Mouse (Mus musculus) liver, adult 2 months (tissue): ENCODE data around the gene Shisa6.

Experiments
- CTCF ChIP-seq: fragments of 200-500 bp; IDR thresholded peaks from 2 replicates; pipeline ENCODE4 v1.5.1; 2011; ENCODE audit warnings: low read depth, low read length, control low read depth
- POLR2A ChIP-seq: fragments of 200-500 bp; IDR thresholded peaks from 2 replicates; pipeline ENCODE4 v1.6.1; 2011; ENCODE audit warnings: low read length, control low read depth; ENCODE audit not compliant: insufficient read depth; ENCODE audit errors: extremely low read depth

GRCm38 (mm10) chr11:66167801-66168651 is 357.7 kb downstream of the Shisa6 start, which contains the start of gene Dnah9:
- TF ChIP-seq CTCF (no peak), POLR2A (no peak)
